Mouse (Mus musculus) neural tube, embryonic 14.5 days (tissue): ENCODE data around the gene Gcc2. TPM values are rescaled to one million over a fixed set of nuclear protein-coding genes. Genes with fewer than 3 reads are reported as not detected.

Experiments used
- ATAC-seq: fragments of 200-750 bp; cut with Nextera tagmentation; 2 replicates; pipeline ENCODE4 v1.8.0; 2017; ENCODE audit warnings: low read depth, mild to moderate bottlenecking, moderate TSS enrichment, moderate library complexity
- H3K27ac ChIP-seq: fragments of 300-500 bp; sonication (generic); 2 replicates; pipeline ENCODE4 v1.5.1; 2014; ENCODE audit warnings: low read depth, mild to moderate bottlenecking, control low read depth, low read length, moderate library complexity, mixed read lengths
- H3K27me3 ChIP-seq: fragments of 300-500 bp; sonication (generic); 2 replicates; pipeline ENCODE4 v1.6.1; 2014; ENCODE audit warnings: low read length; ENCODE audit not compliant: control insufficient read depth, insufficient read depth
- H3K36me3 ChIP-seq: fragments of 300-500 bp; sonication (generic); 2 replicates; pipeline ENCODE4 v1.6.1; 2014; ENCODE audit warnings: low read length, mixed read lengths; ENCODE audit not compliant: control insufficient read depth, insufficient read depth
- H3K4me1 ChIP-seq: fragments of 300-500 bp; sonication (generic); 2 replicates; pipeline ENCODE4 v1.6.1; 2014; ENCODE audit warnings: low read length; ENCODE audit not compliant: control insufficient read depth, insufficient read depth
- H3K4me2 ChIP-seq: fragments of 300-500 bp; sonication (generic); 2 replicates; pipeline ENCODE4 v1.6.1; 2014; ENCODE audit warnings: mild to moderate bottlenecking, low read depth, low read length, control low read depth
- H3K4me3 ChIP-seq: fragments of 300-500 bp; sonication (generic); 2 replicates; pipeline ENCODE4 v1.5.1; 2014; ENCODE audit warnings: low read depth, low read length, control low read depth, mixed read lengths
- H3K9ac ChIP-seq: fragments of 300-500 bp; sonication (generic); replicated peaks from 2 replicates; pipeline ENCODE4 v1.6.1; 2014; ENCODE audit warnings: low read depth, mild to moderate bottlenecking, control low read depth, low read length, mixed read lengths
- H3K9me3 ChIP-seq: fragments of 300-500 bp; sonication (generic); 2 replicates; pipeline ENCODE4 v1.6.1; 2016; ENCODE audit warnings: low read length; ENCODE audit not compliant: control insufficient read depth
- WGBS: fragments of 180-500 bp; shearing (Covaris S2); extraction: QIAGEN DNeasy Blood & Tissue Kit; methylation state at CpG from one replicate; pipeline ENCODE4 v1.1.7; 2014; 5-methylcytosine and 5-hydroxymethylcytosine counted together
- polyA plus RNA-seq: library from polyadenylated mRNA; unstranded; fragments of >200 nt; fragmentation: Nextera tagmentation; extraction: Ambion mirVana; gene quantifications from 2 replicates; pipeline ENCODE4 v1.2.1, GENCODE M21; 2014

Gene Gcc2
- polyA plus RNA-seq, 1 experiment from 2014 or later, result 89.2 TPM

DNA sequence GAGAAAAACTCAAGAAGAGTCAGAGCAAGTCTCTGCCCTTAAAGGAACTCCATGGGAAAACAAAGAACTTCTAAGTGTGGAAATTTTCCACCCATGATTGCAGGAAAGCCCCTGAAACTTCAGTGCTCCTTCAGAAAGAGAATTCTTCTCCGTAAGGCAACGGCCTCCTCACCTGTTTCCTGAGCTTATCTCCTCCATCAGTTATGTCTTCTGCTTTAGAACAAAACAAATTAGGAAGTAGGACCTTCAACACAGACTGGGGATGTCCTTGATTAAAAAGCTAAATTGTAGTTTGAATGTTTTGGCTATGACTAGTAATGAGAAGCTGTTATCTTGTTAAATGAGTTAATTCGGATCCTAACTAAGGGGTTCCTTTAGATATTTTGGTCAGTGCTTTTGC, 88.3 kb downstream of the Gcc2 start:
- WGBS, result 92% methylated on average over 3 of the region's 3 CpGs
- no peak for ATAC-seq

DNA sequence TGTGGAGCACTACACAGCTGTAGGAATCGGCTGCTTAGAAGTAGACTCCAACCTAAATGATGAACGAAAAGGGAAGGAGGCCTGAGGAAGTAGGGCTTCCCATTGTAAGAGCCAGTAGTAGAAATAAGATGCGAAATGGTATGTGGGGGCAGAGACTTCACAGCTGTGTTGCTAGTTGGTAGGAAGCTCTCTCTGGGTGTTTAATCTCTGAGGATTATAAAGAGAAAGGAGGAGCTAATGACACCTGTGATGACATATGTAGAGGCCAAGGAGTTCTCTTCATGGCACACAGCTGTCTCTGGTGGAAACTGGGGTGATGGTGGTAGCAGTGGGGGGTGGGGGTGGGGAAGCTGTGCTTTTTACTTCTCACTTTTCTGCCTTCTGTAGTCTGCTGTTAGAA, 95.3 kb downstream of the Gcc2 start:
- Histone ChIP-seq H3K36me3 (no peaks in the 10 kb centered on the region), H3K9me3 (no peaks in the 10 kb centered on the region), H3K27ac (no peak overlapping the region), H3K9ac (no peak overlapping the region), H3K4me1 (no peaks in the 10 kb centered on the region), H3K4me3 (no peak overlapping the region), H3K4me2 (no peak overlapping the region), H3K27me3 (no peaks in the 10 kb centered on the region)
- ATAC-seq, result no peak
- WGBS, result 84% methylated on average over 3 of the region's 3 CpGs

More for the DNA sequence above, 88.3 kb downstream of the Gcc2 start:
- Histone ChIP-seq H3K4me2 (no peak overlapping the region), H3K9ac (no peak overlapping the region), H3K9me3 (no peaks in the 10 kb centered on the region), H3K27me3 (no peaks in the 10 kb centered on the region), H3K36me3 (no peaks in the 10 kb centered on the region), H3K27ac (no peak overlapping the region), H3K4me3 (no peak overlapping the region), H3K4me1 (no peaks in the 10 kb centered on the region)

DNA sequence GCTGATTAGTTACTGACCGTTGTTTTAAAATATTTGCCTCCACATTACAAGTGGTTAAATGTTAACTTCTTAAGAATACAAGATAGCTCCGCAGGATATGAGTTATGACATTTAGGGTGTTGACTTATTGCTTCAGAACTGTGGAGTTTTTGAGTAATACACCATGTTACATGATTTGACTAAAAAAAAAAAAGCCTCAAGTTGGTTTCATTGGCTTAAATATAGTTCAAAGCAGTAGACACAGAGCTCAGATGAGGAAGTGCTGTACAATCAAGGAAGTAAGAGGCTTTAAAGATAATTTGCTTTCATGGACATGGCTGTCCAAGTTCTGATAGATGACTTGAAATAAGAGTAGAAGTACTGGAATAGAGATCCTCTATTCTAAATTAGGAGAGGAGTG, 96.4 kb downstream of the Gcc2 start:
- no peak overlapping the region for H3K9ac ChIP-seq
- no peak overlapping the region for H3K27ac ChIP-seq
- H3K27me3 ChIP-seq, result no peaks in the 10 kb centered on the region
- H3K4me1 ChIP-seq, result no peaks in the 10 kb centered on the region
- H3K9me3 ChIP-seq, result no peaks in the 10 kb centered on the region
- ATAC-seq, result no peak
- 95% methylated on average over 2 of the region's 2 CpGs for WGBS
- no peak overlapping the region for H3K4me3 ChIP-seq
- no peaks in the 10 kb centered on the region for H3K36me3 ChIP-seq
- H3K4me2 ChIP-seq, result no peak overlapping the region

DNA sequence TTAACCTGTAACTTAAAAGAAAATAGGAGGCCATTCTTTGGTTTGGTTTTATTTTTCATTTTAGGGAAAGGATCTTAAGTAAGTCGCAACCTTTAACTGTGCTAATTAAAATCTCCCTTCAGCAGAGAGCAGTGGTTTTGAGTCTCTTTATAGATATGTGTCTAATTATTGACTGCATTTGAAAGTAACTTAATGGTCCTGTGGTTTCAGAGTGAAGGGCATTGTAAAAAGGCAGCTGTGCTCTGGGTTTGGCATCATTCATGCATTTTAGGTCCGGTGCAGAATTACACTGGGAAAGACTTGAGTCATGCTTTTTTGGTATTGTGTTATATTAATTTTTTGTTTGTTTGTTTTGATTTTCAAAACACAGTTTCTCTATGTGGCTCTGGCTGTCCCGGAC, 97.1 kb downstream of the Gcc2 start:
- no peak overlapping the region for H3K9ac ChIP-seq
- 71% methylated on average over 3 of the region's 3 CpGs for whole genome bisulfite sequencing
- H3K27ac ChIP-seq, result no peak overlapping the region
- H3K27me3 ChIP-seq, result no peaks in the 10 kb centered on the region
- no peak overlapping the region for H3K4me3 ChIP-seq
- no peaks in the 10 kb centered on the region for H3K36me3 ChIP-seq
- H3K4me1 ChIP-seq, result no peaks in the 10 kb centered on the region
- ATAC-seq, result no peak; the same call in 1 of the 2 replicates
- no peaks in the 10 kb centered on the region for H3K9me3 ChIP-seq
- H3K4me2 ChIP-seq, result no peak overlapping the region

DNA sequence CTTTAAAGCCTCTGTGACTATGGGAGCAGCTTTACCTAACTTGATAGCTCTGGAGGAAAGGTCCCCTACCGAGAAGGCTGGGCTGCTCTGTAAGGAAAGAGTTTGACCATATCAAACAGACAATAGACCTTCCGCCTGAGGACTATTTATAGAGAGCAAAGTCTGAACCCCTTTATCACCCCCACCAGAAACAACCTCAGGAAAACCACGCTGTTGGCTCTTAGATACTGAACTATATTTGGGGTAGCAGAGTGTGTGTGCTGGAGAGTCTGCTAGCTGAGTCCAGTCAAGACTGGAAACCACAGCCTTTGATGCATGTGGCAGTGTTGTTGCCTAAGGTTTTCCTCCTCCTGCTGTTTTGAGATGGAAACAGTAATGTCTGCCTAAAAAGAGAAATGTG, 99.3 kb downstream of the Gcc2 start:
- Histone ChIP-seq H3K4me2 (no peak overlapping the region), H3K27me3 (no peaks in the 10 kb centered on the region), H3K4me1 (no peaks in the 10 kb centered on the region), H3K4me3 (no peak overlapping the region), H3K9me3 (no peaks in the 10 kb centered on the region), H3K9ac (no peak overlapping the region), H3K27ac (no peak overlapping the region), H3K36me3 (no peaks in the 10 kb centered on the region)
- WGBS, result 11% methylated on average over 3 of the region's 3 CpGs
- no peak for ATAC-seq

Other genes with a start within 250 kb of the Gcc2 start
- gene AW822073, start 30.6 kb upstream of the Gcc2 start, polyA plus RNA-seq, result not detected in 2 replicates
- gene Duxf3, start 22.8 kb upstream of the Gcc2 start, polyA plus RNA-seq, result not detected in 2 replicates
- not detected in 2 replicates for gene Gm4981, start 18.8 kb upstream of the Gcc2 start, polyA plus RNA-seq
- gene Lims1, start 68.0 kb downstream of the Gcc2 start, polyA plus RNA-seq, result 48.3 and 61.6 TPM in 2 replicates
- gene Ranbp2, start 191.4 kb downstream of the Gcc2 start, polyA plus RNA-seq, result 23.9 and 31.4 TPM in 2 replicates
- 8.5 and 9.2 TPM in 2 replicates for gene Ccdc138, start 242.5 kb downstream of the Gcc2 start, polyA plus RNA-seq